Mouse (Mus musculus) bone marrow, adult 2 months (tissue): ENCODE results near the gene U2surp. TPM values are rescaled to one million over a fixed set of nuclear protein-coding genes. Genes with fewer than 3 reads are reported as not detected.

Experiments
- H3K27ac ChIP-seq: fragments of 200-500 bp; 2 replicates; pipeline ENCODE4 v1.5.1; 2012; ENCODE audit warnings: low read depth, mild to moderate bottlenecking, control low read depth, inconsistent platforms, low read length; ENCODE audit not compliant: control insufficient read depth, poor library complexity, insufficient read depth
- H3K4me1 ChIP-seq: fragments of 200-500 bp; 2 replicates; pipeline ENCODE4 v1.6.1; 2011; ENCODE audit warnings: low read length; ENCODE audit not compliant: control insufficient read depth, insufficient read depth
- H3K4me3 ChIP-seq: fragments of 200-500 bp; replicated peaks from 2 replicates; pipeline ENCODE3; 2011; ENCODE audit warnings: mild to moderate bottlenecking, low read depth, low read length, control low read depth; ENCODE audit not compliant: control insufficient read depth
- CTCF ChIP-seq: fragments of 200-500 bp; IDR thresholded peaks from 2 replicates; pipeline ENCODE4 v1.5.1; 2011; ENCODE audit warnings: low read length, control low read depth; ENCODE audit not compliant: control insufficient read depth, insufficient read depth
- POLR2A ChIP-seq: fragments of 200-500 bp; IDR thresholded peaks from 2 replicates; pipeline ENCODE4 v1.6.1; 2011; ENCODE audit warnings: low read depth, mild to moderate bottlenecking, control low read depth, low read length, borderline replicate concordance; ENCODE audit not compliant: control insufficient read depth
- WGBS: fragments of 180-500 bp; shearing (Covaris S2); methylation state at CpG from one replicate; pipeline ENCODE4 v1.1.7; 2018; 5-methylcytosine and 5-hydroxymethylcytosine counted together
- polyA plus RNA-seq: library from polyadenylated mRNA; stranded (reverse); fragments of >200 nt; gene quantifications from 2 replicates; pipeline ENCODE4 v1.2.4, GENCODE M21; 2011; ENCODE audit warnings: low replicate concordance; ENCODE audit not compliant: missing spikeins, insufficient read depth, insufficient read length

The U2surp gene
- polyA plus RNA-seq, 1 experiment: 79.3 TPM

- 84% methylated on average over 4 of the region's 4 CpGs for WGBS
- H3K27ac ChIP-seq: no peak overlapping the region
- no peaks in the 10 kb centered on the region for H3K4me1 ChIP-seq
- no peak overlapping the region for H3K4me3 ChIP-seq
- no peak for TF ChIP-seq CTCF
- no peak for TF ChIP-seq POLR2A
Measured at GRCm38 (mm10) chr9:95412047-95412446, 99.7 kb downstream of the U2surp start.

DNA sequence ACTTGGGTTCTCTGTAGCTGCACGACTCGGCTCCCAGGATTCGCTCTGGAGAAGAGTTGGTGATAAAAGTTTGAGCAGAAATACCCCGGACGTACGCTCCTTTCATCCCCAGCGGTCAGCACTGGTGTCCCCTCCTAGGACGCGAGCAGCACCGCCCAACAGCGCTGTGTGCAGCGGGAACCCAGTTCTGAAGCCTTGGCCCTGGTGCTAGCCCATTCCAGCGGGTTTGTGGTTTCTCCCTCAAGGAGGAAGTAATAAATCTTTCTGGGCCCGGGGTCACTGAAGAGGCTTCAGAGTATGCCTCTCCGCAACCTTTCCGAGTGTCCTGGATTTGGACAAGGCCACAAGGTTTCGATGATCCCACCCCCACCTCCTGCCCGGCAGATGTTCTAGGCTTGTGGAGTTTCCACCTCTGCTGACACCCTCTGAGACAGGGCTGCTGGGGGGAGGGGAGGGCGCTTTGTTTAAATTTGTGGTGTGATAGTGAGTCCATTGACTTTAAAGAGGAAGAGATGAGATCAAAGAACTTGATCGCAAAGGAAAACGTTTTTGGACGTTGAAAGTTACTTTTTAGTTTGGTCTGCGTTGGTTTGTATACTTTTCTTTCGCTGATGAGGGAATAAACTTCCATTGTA, 104.1 kb downstream of the U2surp start:
- WGBS: 1% methylated on average over 24 of the region's 24 CpGs

More for the DNA sequence above, 104.1 kb downstream of the U2surp start:
- Histone ChIP-seq H3K4me3 (no peak overlapping the region), H3K4me1 (no peaks in the 10 kb centered on the region), H3K27ac (peak overlapping the region; percentile 11; the same call in 1 of the 2 replicates)
- TF ChIP-seq POLR2A (no peak), CTCF (no peak)

Other genes with a start within 250 kb of the U2surp start
- 1.0 and 1.5 TPM in 2 replicates for gene Chst2, start 105.3 kb downstream of the U2surp start, polyA plus RNA-seq
- 17.0 and 17.9 TPM in 2 replicates for gene Paqr9, start 47.7 kb upstream of the U2surp start, polyA plus RNA-seq
- gene Pcolce2, start 125.6 kb upstream of the U2surp start, polyA plus RNA-seq: 1.6 TPM in 1 of 2 replicates, not detected in the other
- gene Trpc1, start 238.4 kb upstream of the U2surp start, polyA plus RNA-seq: 0.87 and 1.0 TPM in 2 replicates